In the genomic region with DNA sequence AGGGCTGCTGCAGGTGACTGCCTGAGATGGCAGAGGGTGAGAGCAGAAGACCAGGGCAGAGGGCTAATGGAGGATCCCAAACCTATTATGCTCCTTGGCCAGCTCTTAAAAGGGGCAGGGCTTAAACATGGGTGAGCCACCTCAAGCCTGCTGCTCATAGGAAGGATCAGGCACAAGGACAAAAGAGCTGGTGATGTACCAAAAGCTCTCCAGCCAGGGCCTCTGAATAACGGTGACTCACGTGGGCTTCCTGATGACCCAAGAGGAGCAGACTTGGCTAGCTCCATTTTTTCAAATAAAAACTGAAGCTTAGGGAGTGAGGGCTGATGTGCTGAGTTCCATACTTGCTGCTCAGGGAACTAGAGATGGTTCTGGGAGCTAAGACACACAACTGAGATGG, we compare ENCODE assay signal across 9 mouse cellular contexts. TPM values are rescaled to one million over a fixed set of nuclear protein-coding genes. Genes with fewer than 3 reads are reported as not detected.
"Had no signal": no experiment of that assay in that cellular context is flagged by ENCODE, and none has a peak within 500 bp of the region (broad histone marks: within the 10 kb centered on the region; RNA-seq: fewer than 3 reads in every experiment).

No protein-coding gene starts in this region.

- DNase-seq: kidney, postnatal 10 days; kidney, postnatal 4 days; left cerebral cortex, postnatal 4 days; lung, embryonic 14.5 days; lung, postnatal 10 days; lung, postnatal 4 days; right cerebral cortex, postnatal 14 days; thymus, postnatal 36 days had no signal

RNA-seq across cellular contexts. Expression of gene Gm4353, which starts 31.6 kb away (rescaled TPM):
- total RNA-seq: neutrophil, adult 5-6 weeks had no signal
